Mouse (Mus musculus) lung, postnatal 14 days (tissue): ENCODE measurements at regions not wholly inside any gene's neighbourhood (a gene's known extent, or its start where the extent isn't known, plus 50 kb on each side); places are given as distances from the start of the nearest gene placed in this dataset.

ENCODE experiments used
- DNase-seq: peaks from one replicate; pipeline ENCODE4 v3.0.0; 2021

GRCm38 (mm10) chr10:102943156-102943555, 86.9 kb downstream of the Alx1 start:
- no peak for DNase-seq

GRCm38 (mm10) chr10:102940823-102941519, 89.0 kb downstream of the Alx1 start:
- DNase-seq = no peak

- DNase-seq = no peak
Measured at GRCm38 (mm10) chr10:102931445-102931844, 98.6 kb downstream of the Alx1 start.

GRCm38 (mm10) chr10:102928651-102929050, 101.4 kb downstream of the Alx1 start:
- no peak for DNase-seq

- DNase-seq = no peak
Measured at GRCm38 (mm10) chr10:102897368-102897767, 132.6 kb downstream of the Alx1 start.

GRCm38 (mm10) chr10:102895952-102896351, 134.1 kb downstream of the Alx1 start:
- no peak for DNase-seq

- DNase-seq = no peak
Measured at GRCm38 (mm10) chr10:102892373-102892772, 137.6 kb downstream of the Alx1 start.

- DNase-seq = no peak
Measured at GRCm38 (mm10) chr10:102889709-102890108, 140.3 kb downstream of the Alx1 start.

GRCm38 (mm10) chr10:102881824-102882438, 148.1 kb downstream of the Alx1 start:
- DNase-seq = no peak

GRCm38 (mm10) chr10:102878010-102878409, 152.0 kb downstream of the Alx1 start:
- DNase-seq = peak; percentile 24

GRCm38 (mm10) chr10:102876946-102877345, 153.1 kb downstream of the Alx1 start:
- DNase-seq = no peak

- no peak for DNase-seq
Measured at GRCm38 (mm10) chr10:102866920-102867319, 163.1 kb downstream of the Alx1 start.

GRCm38 (mm10) chr10:102836567-102837224, 193.3 kb downstream of the Alx1 start:
- DNase-seq = no peak

GRCm38 (mm10) chr10:102835814-102836213, 194.2 kb downstream of the Alx1 start:
- DNase-seq = no peak

GRCm38 (mm10) chr10:102829606-102830005, 200.4 kb downstream of the Alx1 start:
- no peak for DNase-seq

GRCm38 (mm10) chr10:102823434-102823833, 206.6 kb downstream of the Alx1 start:
- no peak for DNase-seq

- DNase-seq = no peak
Measured at GRCm38 (mm10) chr10:102801391-102801790, 228.6 kb downstream of the Alx1 start.

- DNase-seq = no peak
Measured at GRCm38 (mm10) chr10:102779243-102779642, 250.8 kb downstream of the Alx1 start.

- DNase-seq = peak; percentile 3
Measured at GRCm38 (mm10) chr10:102763696-102764095, 251.7 kb downstream of the Rassf9 start.

GRCm38 (mm10) chr10:102762378-102762777, 250.4 kb downstream of the Rassf9 start:
- DNase-seq = no peak

GRCm38 (mm10) chr10:102735207-102735606, 223.2 kb downstream of the Rassf9 start:
- peak; percentile 62 for DNase-seq

GRCm38 (mm10) chr10:102732420-102732819, 220.4 kb downstream of the Rassf9 start:
- DNase-seq = no peak

GRCm38 (mm10) chr10:102712263-102712662, 200.2 kb downstream of the Rassf9 start:
- peak; percentile 12 for DNase-seq

GRCm38 (mm10) chr10:102705848-102706247, 193.8 kb downstream of the Rassf9 start:
- no peak for DNase-seq
